Comparison of ENCODE assay signal across 17 mouse cellular contexts in the genomic region with DNA sequence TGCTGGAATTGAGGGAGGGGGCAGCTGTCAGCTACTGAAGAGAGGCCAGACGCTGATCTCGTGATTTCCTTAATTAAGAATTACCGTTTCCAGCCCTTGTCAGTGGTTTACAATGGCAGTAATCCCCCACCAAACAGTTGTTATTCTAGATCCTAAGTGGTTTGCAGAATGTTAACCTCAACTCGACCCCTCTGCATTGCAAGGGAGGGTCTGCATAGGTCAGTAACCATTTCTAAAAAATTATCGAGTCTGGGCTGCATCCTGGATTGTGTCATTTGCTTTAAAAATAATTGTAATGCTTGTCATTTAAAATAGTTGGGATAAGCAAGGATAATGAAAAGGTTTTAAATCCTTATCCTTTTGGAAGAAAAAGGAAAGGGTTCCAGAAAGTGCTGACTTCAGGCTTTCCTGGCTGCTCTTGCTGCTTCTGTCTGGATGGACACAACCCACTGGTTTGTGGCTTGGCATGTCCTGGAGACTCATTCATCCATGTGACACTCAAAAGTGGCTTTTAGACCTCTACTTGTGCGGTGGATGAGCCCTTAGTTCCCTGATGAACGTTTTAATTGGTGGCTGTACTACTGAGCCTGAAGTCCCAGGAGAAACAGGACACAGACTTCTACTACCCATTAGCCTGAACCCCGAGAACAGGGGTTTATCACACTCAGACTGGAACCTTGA.
DNase-seq lines count a peak whose midpoint lies in the region; ATAC-seq lines count a peak whose summit lies in the region.
"Had no signal": no experiment of that assay in that cellular context is flagged by ENCODE, and none has a peak within 500 bp of the region (broad histone marks: within the 10 kb centered on the region; RNA-seq: fewer than 3 reads in every experiment).

No protein-coding gene starts in this region.

- no peak overlapping the region for H3K27ac ChIP-seq in intestine, embryonic 16.5 days (ENCODE audit: low read length)
- no peak overlapping the region for H3K27ac ChIP-seq in intestine, embryonic 15.5 days
- H3K27ac ChIP-seq in embryonic facial prominence, embryonic 10.5 days (replicated peaks), result peak overlapping the region; percentile 37; the same call in 1 of the 2 replicates
- H3K27ac ChIP-seq in hindbrain, embryonic 11.5 days (ENCODE audit: low read depth, low read length), result no peak overlapping the region
- H3K27ac ChIP-seq: limb, embryonic 12.5 days; liver, embryonic 14.5 days had no signal

- DNase-seq in Muller cell, postnatal 12 days (ENCODE audit: inconsistent ontology term), result peak; percentile 67
- DNase-seq in embryonic facial prominence, embryonic 10.5 days (ENCODE audit: low spot score), result no peak
- DNase-seq in kidney, postnatal 14 days, result peak; percentile 58
- DNase-seq in thymus, postnatal 36 days, result no peak
- no peak for DNase-seq in hindbrain, embryonic 11.5 days (ENCODE audit: low spot score)
- no peak for DNase-seq in natural killer cell, adult 2 months (ENCODE audit: low spot score in 2 of 2)
- DNase-seq: cerebellum, postnatal 25 days; gastrocnemius, postnatal 36 days; heart, postnatal 4 days; lung, postnatal 10 days; right cerebral cortex, postnatal 4 days; thymus, postnatal 25 days had no signal

- H3K9me3 ChIP-seq in intestine, embryonic 16.5 days (ENCODE audit: control insufficient read depth, low read length), result no peaks in the 10 kb centered on the region
- no peaks in the 10 kb centered on the region for H3K9me3 ChIP-seq in intestine, embryonic 15.5 days
- no peaks in the 10 kb centered on the region for H3K9me3 ChIP-seq in embryonic facial prominence, embryonic 10.5 days
- H3K9me3 ChIP-seq in hindbrain, embryonic 11.5 days (ENCODE audit: control insufficient read depth, low read length), result no peaks in the 10 kb centered on the region
- H3K9me3 ChIP-seq: heart, embryonic 12.5 days; limb, embryonic 12.5 days had no signal

- 0 out of 2 replicates have a peak, but pooled peaks have one; percentile 11 for ATAC-seq in intestine, embryonic 16.5 days
- ATAC-seq in intestine, embryonic 15.5 days, result no peak
- no peak for ATAC-seq in hindbrain, embryonic 11.5 days (ENCODE audit: low FRiP score)

- H3K4me2 ChIP-seq in intestine, embryonic 16.5 days (ENCODE audit: low read depth, low read length), result no peak overlapping the region
- H3K4me2 ChIP-seq in intestine, embryonic 15.5 days (replicated peaks), result no peak overlapping the region
- no peak overlapping the region for H3K4me2 ChIP-seq in hindbrain, embryonic 11.5 days (replicated peaks; ENCODE audit: low read depth, low read length)
- H3K4me2 ChIP-seq: heart, embryonic 12.5 days; limb, embryonic 12.5 days had no signal

- no peaks in the 10 kb centered on the region for H3K36me3 ChIP-seq in intestine, embryonic 16.5 days (ENCODE audit: control insufficient read depth, insufficient read depth, low read length)
- H3K36me3 ChIP-seq in intestine, embryonic 15.5 days, result no peaks in the 10 kb centered on the region
- no peaks in the 10 kb centered on the region for H3K36me3 ChIP-seq in embryonic facial prominence, embryonic 10.5 days (replicated peaks)
- no peaks in the 10 kb centered on the region for H3K36me3 ChIP-seq in hindbrain, embryonic 11.5 days (ENCODE audit: control insufficient read depth, insufficient read depth, low read length)
- H3K36me3 ChIP-seq: heart, embryonic 12.5 days; limb, embryonic 12.5 days had no signal

- H3K4me3 ChIP-seq in intestine, embryonic 16.5 days (ENCODE audit: low read length), result no peak overlapping the region
- no peak overlapping the region for H3K4me3 ChIP-seq in intestine, embryonic 15.5 days (replicated peaks)
- H3K4me3 ChIP-seq in embryonic facial prominence, embryonic 10.5 days, result no peak overlapping the region
- no peak overlapping the region for H3K4me3 ChIP-seq in hindbrain, embryonic 11.5 days (ENCODE audit: low read depth, low read length)
- H3K4me3 ChIP-seq: heart, embryonic 12.5 days; limb, embryonic 12.5 days had no signal

- no peaks in the 10 kb centered on the region for H3K4me1 ChIP-seq in intestine, embryonic 16.5 days (ENCODE audit: control insufficient read depth, insufficient read depth, low read length)
- H3K4me1 ChIP-seq in intestine, embryonic 15.5 days (replicated peaks), result no peaks in the 10 kb centered on the region
- H3K4me1 ChIP-seq in embryonic facial prominence, embryonic 10.5 days, result peaks cover 31% of the 10 kb centered on the region
- no peaks in the 10 kb centered on the region for H3K4me1 ChIP-seq in hindbrain, embryonic 11.5 days (replicated peaks; ENCODE audit: control insufficient read depth, insufficient read depth, low read length)
- H3K4me1 ChIP-seq: heart, embryonic 12.5 days; limb, embryonic 12.5 days had no signal

- H3K9ac ChIP-seq in intestine, embryonic 16.5 days (ENCODE audit: low read depth, low read length), result no peak overlapping the region
- H3K9ac ChIP-seq in intestine, embryonic 15.5 days, result no peak overlapping the region
- H3K9ac ChIP-seq in hindbrain, embryonic 11.5 days (ENCODE audit: low read depth, low read length), result no peak overlapping the region
- H3K9ac ChIP-seq: heart, embryonic 12.5 days; limb, embryonic 12.5 days; liver, embryonic 14.5 days had no signal

- 24% methylated on average over 8 of the region's 8 CpGs for WGBS in intestine, embryonic 16.5 days
- WGBS in intestine, embryonic 15.5 days, result 25% methylated on average over 8 of the region's 8 CpGs
- WGBS in embryonic facial prominence, embryonic 10.5 days, result 19% methylated on average over 8 of the region's 8 CpGs
- WGBS in hindbrain, embryonic 11.5 days, result 38% methylated on average over 8 of the region's 8 CpGs

- no peaks in the 10 kb centered on the region for H3K27me3 ChIP-seq in intestine, embryonic 16.5 days (replicated peaks; ENCODE audit: control insufficient read depth, insufficient read depth, low read length)
- no peaks in the 10 kb centered on the region for H3K27me3 ChIP-seq in intestine, embryonic 15.5 days (replicated peaks)
- no peaks in the 10 kb centered on the region for H3K27me3 ChIP-seq in embryonic facial prominence, embryonic 10.5 days (replicated peaks; ENCODE audit: low read depth, poor library complexity, severe bottlenecking)
- H3K27me3 ChIP-seq in hindbrain, embryonic 11.5 days (ENCODE audit: control insufficient read depth, insufficient read depth, low read length), result no peaks in the 10 kb centered on the region
- H3K27me3 ChIP-seq: heart, embryonic 12.5 days; limb, embryonic 12.5 days had no signal

Comparison
In these comparisons a context has a peak if more than half of its experiments do, and no peak if none do; other contexts are left out.
1. DNase-seq: peak in Muller cell, postnatal 12 days (single experiment) and kidney, postnatal 14 days (single experiment); none in embryonic facial prominence, embryonic 10.5 days (single experiment), thymus, postnatal 36 days (0 of 2), hindbrain, embryonic 11.5 days (single experiment) and natural killer cell, adult 2 months (0 of 2).